Mouse (Mus musculus): Measurements from ENCODE around the gene Cdt1. TPM values are rescaled to one million over a fixed set of nuclear protein-coding genes. Genes with fewer than 3 reads are reported as not detected.
"Not testable (repeated sequence)": the region's sequence is repeated elsewhere in the genome, so short reads cannot be mapped to it uniquely, and the experiment has no call there.

Cdt1 gene
- polyA plus RNA-seq, 1 experiment, result 50.4 TPM

- H3K27me3 ChIP-seq (ENCODE audit: control insufficient read depth, insufficient read depth, low read length), result no peaks in the 10 kb centered on the region
- WGBS, result 42% methylated on average over 10 of the region's 10 CpGs
- peaks cover 15% of the 10 kb centered on the region; the same call in 1 of the 2 replicates for H3K4me1 ChIP-seq (ENCODE audit: control insufficient read depth, insufficient read depth, insufficient read length)
- peaks cover 25% of the 10 kb centered on the region for H3K36me3 ChIP-seq (ENCODE audit: control insufficient read depth, insufficient read depth, low read length)
- DNase-seq (ENCODE audit: low read depth in 1 of 2, low spot score in 2 of 2), result no peak
- no peak; the same call in 1 of the 2 replicates for TF ChIP-seq CTCF (IDR thresholded peaks at IDR 0.05; ENCODE audit: extremely low read depth, insufficient read depth, insufficient read length, insufficient replicate concordance)
- no peak for TF ChIP-seq POLR2A (IDR thresholded peaks at IDR 0.05; ENCODE audit: low read depth, low read length)
- no peak overlapping the region for H3K27ac ChIP-seq (ENCODE audit: insufficient read depth, low read length)
- peak overlapping the region; percentile 33; the same call in 1 of the 2 replicates for H3K4me3 ChIP-seq (ENCODE audit: extremely low read depth, insufficient read depth, insufficient read length)
These were observed 1.1 kb downstream of the Cdt1 start for GRCm38 (mm10) chr8:122568881-122569309.

DNA sequence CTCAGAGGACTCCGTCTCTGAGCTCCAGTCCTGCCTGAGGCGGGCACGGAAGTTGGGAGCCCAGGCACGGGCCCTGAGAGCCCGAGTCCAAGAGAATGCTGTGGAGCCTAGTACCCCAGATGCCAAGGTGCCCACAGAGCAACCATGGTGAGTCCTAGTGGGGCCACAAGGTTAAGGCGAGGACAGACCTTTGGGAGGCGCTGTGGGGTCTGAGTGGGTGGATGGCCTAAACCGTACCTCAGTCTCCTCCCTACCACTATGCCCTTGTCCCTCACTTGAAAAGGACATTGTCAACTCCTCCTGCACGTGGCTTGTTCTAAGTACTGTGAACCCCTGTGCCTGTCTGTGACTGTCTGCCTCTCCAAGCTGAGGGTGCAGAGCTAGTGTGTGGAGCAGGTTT is 1.5 kb downstream of the Cdt1 start:
- DNase-seq (ENCODE audit: low read depth in 1 of 2, low spot score in 2 of 2), result no peak
- Histone ChIP-seq H3K27me3 (ENCODE audit: control insufficient read depth, insufficient read depth, low read length) (no peaks in the 10 kb centered on the region), H3K4me1 (ENCODE audit: control insufficient read depth, insufficient read depth, insufficient read length) (peaks cover 15% of the 10 kb centered on the region; the same call in 1 of the 2 replicates), H3K27ac (ENCODE audit: insufficient read depth, low read length) (no peak overlapping the region), H3K4me3 (ENCODE audit: extremely low read depth, insufficient read depth, insufficient read length) (no peak overlapping the region), H3K36me3 (ENCODE audit: control insufficient read depth, insufficient read depth, low read length) (peaks cover 25% of the 10 kb centered on the region)
- TF ChIP-seq CTCF (IDR thresholded peaks at IDR 0.05; ENCODE audit: extremely low read depth, insufficient read depth, insufficient read length, insufficient replicate concordance) (no peak), POLR2A (IDR thresholded peaks at IDR 0.05; ENCODE audit: low read depth, low read length) (no peak)
- 80% methylated on average over 9 of the region's 9 CpGs for WGBS

DNA sequence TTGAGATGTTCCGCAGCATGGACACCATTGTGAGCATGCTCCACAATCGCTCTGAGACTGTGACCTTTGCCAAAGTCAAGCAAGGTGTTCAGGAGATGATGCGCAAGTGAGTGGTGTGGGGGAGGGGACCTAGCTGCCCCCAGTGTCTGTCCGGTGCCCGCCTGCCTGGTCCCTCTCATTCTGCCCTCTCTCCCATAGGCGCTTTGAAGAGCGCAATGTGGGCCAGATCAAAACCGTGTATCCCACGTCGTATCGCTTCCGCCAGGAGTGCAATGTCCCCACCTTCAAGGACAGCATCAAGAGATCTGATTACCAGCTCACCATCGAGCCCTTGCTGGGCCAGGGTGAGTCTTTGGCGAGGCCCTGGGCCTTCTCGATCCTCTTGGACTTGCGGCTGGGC is 2.2 kb downstream of the Cdt1 start:
- 97% methylated on average over 16 of the region's 16 CpGs for WGBS
- no peak for DNase-seq (ENCODE audit: low read depth in 1 of 2, low spot score in 2 of 2)
- Histone ChIP-seq H3K4me3 (ENCODE audit: extremely low read depth, insufficient read depth, insufficient read length) (no peak overlapping the region), H3K27me3 (ENCODE audit: control insufficient read depth, insufficient read depth, low read length) (no peaks in the 10 kb centered on the region), H3K36me3 (ENCODE audit: control insufficient read depth, insufficient read depth, low read length) (peaks cover 25% of the 10 kb centered on the region), H3K27ac (ENCODE audit: insufficient read depth, low read length) (no peak overlapping the region), H3K4me1 (ENCODE audit: control insufficient read depth, insufficient read depth, insufficient read length) (peaks cover 15% of the 10 kb centered on the region; the same call in 1 of the 2 replicates)
- TF ChIP-seq CTCF (IDR thresholded peaks at IDR 0.05; ENCODE audit: extremely low read depth, insufficient read depth, insufficient read length, insufficient replicate concordance) (no peak), POLR2A (IDR thresholded peaks at IDR 0.05; ENCODE audit: low read depth, low read length) (no peak)

- H3K4me1 ChIP-seq (ENCODE audit: control insufficient read depth, insufficient read depth, insufficient read length), result peaks cover 25% of the 10 kb centered on the region; the same call in 1 of the 2 replicates
These were observed 3.3 kb downstream of the Cdt1 start for GRCm38 (mm10) chr8:122571153-122571552.

DNA sequence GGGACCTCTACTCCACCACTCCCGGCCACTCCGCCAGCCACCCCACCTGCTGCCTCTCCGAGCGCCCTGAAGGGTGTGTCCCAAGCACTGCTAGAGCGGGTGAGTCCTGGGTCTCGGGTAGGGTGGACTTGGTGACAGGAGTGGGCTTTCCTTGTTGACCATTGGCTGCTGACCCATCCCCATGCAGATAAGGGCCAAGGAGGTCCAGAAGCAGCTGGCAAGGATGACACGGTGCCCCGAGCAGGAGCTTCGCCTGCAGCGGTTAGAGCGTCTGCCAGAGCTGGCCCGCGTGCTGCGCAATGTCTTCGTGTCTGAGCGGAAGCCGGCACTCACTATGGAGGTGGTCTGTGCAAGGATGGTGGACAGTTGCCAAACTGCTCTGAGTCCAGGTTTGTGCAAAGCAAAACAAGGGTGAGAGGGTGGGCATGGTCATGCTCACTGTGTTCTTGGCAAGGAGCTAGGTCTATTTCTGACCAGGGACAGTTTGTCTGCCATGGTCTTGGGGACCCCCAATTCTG is 4.0 kb downstream of the Cdt1 start:
- peaks cover 25% of the 10 kb centered on the region for H3K36me3 ChIP-seq (ENCODE audit: control insufficient read depth, insufficient read depth, low read length)
- no peak for TF ChIP-seq POLR2A (IDR thresholded peaks at IDR 0.05; ENCODE audit: low read depth, low read length)
- no peak for TF ChIP-seq CTCF (IDR thresholded peaks at IDR 0.05; ENCODE audit: extremely low read depth, insufficient read depth, insufficient read length, insufficient replicate concordance)
- no peak overlapping the region for H3K4me3 ChIP-seq (ENCODE audit: extremely low read depth, insufficient read depth, insufficient read length)
- no peak for DNase-seq (ENCODE audit: low read depth in 1 of 2, low spot score in 2 of 2)
- H3K27ac ChIP-seq (ENCODE audit: insufficient read depth, low read length), result no peak overlapping the region
- H3K27me3 ChIP-seq (ENCODE audit: control insufficient read depth, insufficient read depth, low read length), result no peaks in the 10 kb centered on the region
- H3K4me1 ChIP-seq (ENCODE audit: control insufficient read depth, insufficient read depth, insufficient read length), result peaks cover 21% of the 10 kb centered on the region; the same call in 1 of the 2 replicates
- WGBS, result 94% methylated on average over 17 of the region's 17 CpGs

More at GRCm38 (mm10) chr8:122571153-122571552, 3.3 kb downstream of the Cdt1 start:
- WGBS, result 95% methylated on average over 11 of the region's 11 CpGs
- DNase-seq (ENCODE audit: low read depth in 1 of 2, low spot score in 2 of 2), result no peak
- Histone ChIP-seq H3K27ac (ENCODE audit: insufficient read depth, low read length) (no peak overlapping the region), H3K4me3 (ENCODE audit: extremely low read depth, insufficient read depth, insufficient read length) (no peak overlapping the region), H3K36me3 (ENCODE audit: control insufficient read depth, insufficient read depth, low read length) (peaks cover 25% of the 10 kb centered on the region), H3K27me3 (ENCODE audit: control insufficient read depth, insufficient read depth, low read length) (no peaks in the 10 kb centered on the region)
- TF ChIP-seq POLR2A (IDR thresholded peaks at IDR 0.05; ENCODE audit: low read depth, low read length) (no peak), CTCF (IDR thresholded peaks at IDR 0.05; ENCODE audit: extremely low read depth, insufficient read depth, insufficient read length, insufficient replicate concordance) (no peak)

- Histone ChIP-seq H3K27ac (ENCODE audit: insufficient read depth, low read length) (no peak overlapping the region), H3K36me3 (ENCODE audit: control insufficient read depth, insufficient read depth, low read length) (peaks cover 25% of the 10 kb centered on the region), H3K4me1 (ENCODE audit: control insufficient read depth, insufficient read depth, insufficient read length) (peaks cover 17% of the 10 kb centered on the region; the same call in 1 of the 2 replicates), H3K27me3 (ENCODE audit: control insufficient read depth, insufficient read depth, low read length) (no peaks in the 10 kb centered on the region), H3K4me3 (ENCODE audit: extremely low read depth, insufficient read depth, insufficient read length) (no peak overlapping the region)
- TF ChIP-seq POLR2A (IDR thresholded peaks at IDR 0.05; ENCODE audit: low read depth, low read length) (no peak), CTCF (IDR thresholded peaks at IDR 0.05; ENCODE audit: extremely low read depth, insufficient read depth, insufficient read length, insufficient replicate concordance) (no peak)
- WGBS, result 86% methylated on average over 3 of the region's 3 CpGs
- no peak for DNase-seq (ENCODE audit: low read depth in 1 of 2, low spot score in 2 of 2)
These were observed 4.9 kb downstream of the Cdt1 start for GRCm38 (mm10) chr8:122572751-122573150.

GRCm38 (mm10) chr8:122573176-122573575 is 5.4 kb downstream of the Cdt1 start:
- not testable (repeated sequence) for H3K27me3 ChIP-seq (ENCODE audit: control insufficient read depth, insufficient read depth, low read length); H3K27ac ChIP-seq (ENCODE audit: insufficient read depth, low read length); DNase-seq (ENCODE audit: low read depth in 1 of 2, low spot score in 2 of 2); H3K4me3 ChIP-seq (ENCODE audit: extremely low read depth, insufficient read depth, insufficient read length)
- Histone ChIP-seq H3K36me3 (ENCODE audit: control insufficient read depth, insufficient read depth, low read length) (peaks cover 25% of the 10 kb centered on the region), H3K4me1 (ENCODE audit: control insufficient read depth, insufficient read depth, insufficient read length) (peaks cover 17% of the 10 kb centered on the region; the same call in 1 of the 2 replicates)
- 79% methylated on average over 4 of the region's 4 CpGs for WGBS

Data from spleen, adult 2 months (tissue).